Mouse (Mus musculus): ENCODE results near the gene Tmem141. TPM values are rescaled to one million over a fixed set of nuclear protein-coding genes. Genes with fewer than 3 reads are reported as not detected.
A peak's percentile ranks its signal among the peaks of the same experiment; 100 is the strongest.

Tmem141 gene
- polyA plus RNA-seq, 1 experiment from 2014 or later, result 21.9 TPM

- H3K4me1 ChIP-seq (replicated peaks), result peaks cover 55% of the 10 kb centered on the region
- 71% methylated on average over 4 of the region's 4 CpGs for WGBS
These were observed 38.2 kb downstream of the Tmem141 start for GRCm38 (mm10) chr2:25583571-25583970.

DNA sequence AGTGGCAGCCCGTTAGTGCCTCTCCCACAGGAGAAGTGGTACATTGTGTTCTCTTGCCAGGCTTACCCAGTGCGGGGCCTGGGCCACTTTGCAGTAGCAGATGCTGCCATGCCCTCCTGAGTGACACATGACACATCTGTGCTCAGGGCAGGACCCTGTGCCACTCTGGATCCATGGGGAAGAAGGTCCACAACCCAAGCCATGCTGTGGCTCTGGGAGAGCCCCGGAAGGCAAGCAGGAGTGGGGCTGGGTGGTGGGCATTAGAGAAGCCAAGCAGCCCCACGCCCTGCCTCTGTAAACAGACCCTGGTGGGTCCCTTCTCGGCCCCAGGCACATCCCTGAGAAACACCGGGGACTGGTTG is 38.7 kb downstream of the Tmem141 start:
- no peak for ATAC-seq (replicated peaks; ENCODE audit: insufficient number of reproducible peaks, insufficient read depth, low FRiP score, low read depth)
- no peak overlapping the region for H3K4me3 ChIP-seq

More at GRCm38 (mm10) chr2:25583571-25583970, 38.2 kb downstream of the Tmem141 start:
- Histone ChIP-seq H3K9ac (no peak overlapping the region), H3K27ac (no peak overlapping the region), H3K4me3 (no peak overlapping the region), H3K9me3 (replicated peaks) (no peaks in the 10 kb centered on the region), H3K27me3 (peaks cover 29% of the 10 kb centered on the region), H3K36me3 (peaks cover 21% of the 10 kb centered on the region), H3K4me2 (no peak overlapping the region)
- no peak for ATAC-seq (replicated peaks; ENCODE audit: insufficient number of reproducible peaks, insufficient read depth, low FRiP score, low read depth)

DNA sequence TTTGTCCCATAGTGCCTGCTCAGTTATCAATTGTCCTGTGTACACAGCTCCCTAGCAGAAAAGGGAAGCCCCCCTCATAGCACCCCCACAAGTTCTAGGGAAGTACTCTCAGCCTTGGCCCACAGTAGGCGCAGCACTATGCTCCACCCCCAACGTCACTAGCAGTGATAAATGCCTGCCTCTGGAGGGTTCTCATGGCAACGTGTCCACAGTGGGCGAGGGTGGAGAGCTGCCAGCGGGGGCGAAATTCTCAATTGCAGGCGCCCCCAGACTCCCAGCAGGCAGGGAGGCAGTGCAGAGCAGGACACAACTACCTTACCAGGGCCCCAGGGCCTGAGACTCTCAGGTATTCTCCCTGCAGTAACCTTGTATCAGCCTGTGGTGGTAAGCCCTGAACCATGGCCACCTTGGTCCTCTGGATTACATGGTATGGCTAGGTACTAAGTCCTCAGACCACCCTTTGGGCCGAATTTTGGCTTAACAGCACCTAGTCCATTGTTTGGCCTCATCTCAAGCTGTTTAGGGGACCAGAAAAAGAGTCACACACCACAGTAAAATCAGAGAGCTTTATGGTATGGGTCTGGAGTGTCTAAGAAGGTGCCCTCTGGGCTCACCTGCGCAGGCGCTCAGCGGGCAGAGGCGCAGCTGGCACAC is 39.2 kb downstream of the Tmem141 start:
- Histone ChIP-seq H3K9ac (no peak overlapping the region), H3K4me2 (no peak overlapping the region), H3K27me3 (peaks cover 38% of the 10 kb centered on the region), H3K4me1 (replicated peaks) (peaks cover 60% of the 10 kb centered on the region), H3K4me3 (no peak overlapping the region), H3K9me3 (replicated peaks) (no peaks in the 10 kb centered on the region), H3K27ac (no peak overlapping the region), H3K36me3 (peaks cover 21% of the 10 kb centered on the region)
- ATAC-seq (replicated peaks; ENCODE audit: insufficient number of reproducible peaks, insufficient read depth, low FRiP score, low read depth), result no peak
- WGBS, result 47% methylated on average over 12 of the region's 12 CpGs

More for the DNA sequence above, 38.7 kb downstream of the Tmem141 start:
- Histone ChIP-seq H3K27ac (no peak overlapping the region), H3K4me2 (no peak overlapping the region), H3K27me3 (peaks cover 33% of the 10 kb centered on the region), H3K4me1 (replicated peaks) (peaks cover 57% of the 10 kb centered on the region), H3K9ac (no peak overlapping the region), H3K36me3 (peaks cover 21% of the 10 kb centered on the region), H3K9me3 (replicated peaks) (no peaks in the 10 kb centered on the region)
- WGBS, result 82% methylated on average over 6 of the region's 6 CpGs

GRCm38 (mm10) chr2:25581901-25582301 is 39.9 kb downstream of the Tmem141 start:
- H3K4me2 ChIP-seq, result peak overlapping the region; percentile 76
- peaks cover 45% of the 10 kb centered on the region for H3K27me3 ChIP-seq
- ATAC-seq (replicated peaks; ENCODE audit: insufficient number of reproducible peaks, insufficient read depth, low FRiP score, low read depth), result no peak
- no peak overlapping the region for H3K9ac ChIP-seq
- H3K36me3 ChIP-seq, result peaks cover 21% of the 10 kb centered on the region
- peaks cover 60% of the 10 kb centered on the region for H3K4me1 ChIP-seq (replicated peaks)
- no peaks in the 10 kb centered on the region for H3K9me3 ChIP-seq (replicated peaks)
- no peak overlapping the region for H3K27ac ChIP-seq
- WGBS, result 26% methylated on average over 6 of the region's 6 CpGs
- no peak overlapping the region for H3K4me3 ChIP-seq

GRCm38 (mm10) chr2:25581294-25581864 is 40.4 kb downstream of the Tmem141 start, which contains the start of gene Ajm1:
Gene Ajm1, minus strand, starts transcription at chr2:25581757.
- peaks cover 50% of the 10 kb centered on the region for H3K27me3 ChIP-seq
- ATAC-seq (replicated peaks; ENCODE audit: insufficient number of reproducible peaks, insufficient read depth, low FRiP score, low read depth), result peak; percentile 70
- peaks cover 56% of the 10 kb centered on the region for H3K4me1 ChIP-seq (replicated peaks)
- peak within 1 kb of the TSS; percentile 76 for H3K4me2 ChIP-seq
- WGBS, result 5% methylated on average over 19 of the region's 19 CpGs
- H3K4me3 ChIP-seq, result peak within 1 kb of the TSS; percentile 46
- no peaks in the 10 kb centered on the region for H3K9me3 ChIP-seq (replicated peaks)
- H3K27ac ChIP-seq, result no peak within 1 kb of the TSS
- 0 out of 2 replicates have a peak within 1 kb of the TSS, but pooled peaks have one; percentile 34 for H3K9ac ChIP-seq
- H3K36me3 ChIP-seq, result peaks cover 17% of the 10 kb centered on the region

DNA sequence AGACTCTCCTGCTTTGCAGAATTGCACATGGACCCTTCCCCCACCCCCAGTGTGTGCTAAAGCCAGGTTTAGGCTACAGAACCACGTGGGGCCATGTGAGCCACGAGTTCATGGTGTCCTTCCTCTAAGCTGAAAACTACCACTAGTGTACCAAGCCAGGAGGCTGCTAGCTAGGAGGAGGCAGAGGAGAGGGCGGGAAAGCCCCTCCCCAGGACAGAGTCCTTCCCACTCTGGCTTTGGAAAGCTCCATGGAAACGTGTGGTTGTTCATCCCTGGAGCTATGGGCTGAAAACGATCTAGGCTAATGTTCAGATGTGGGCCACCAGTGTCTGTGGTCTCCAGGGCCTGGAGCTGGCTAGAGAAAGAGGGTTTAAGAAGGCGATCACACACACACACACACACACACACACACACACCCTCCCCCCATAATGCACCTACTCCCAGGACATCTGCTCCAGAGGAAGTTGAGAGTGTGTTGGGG is 41.1 kb downstream of the Tmem141 start:
- no peak overlapping the region for H3K27ac ChIP-seq
- H3K9ac ChIP-seq, result no peak overlapping the region
- 40% methylated on average over 6 of the region's 6 CpGs for WGBS
- no peaks in the 10 kb centered on the region for H3K9me3 ChIP-seq (replicated peaks)
- ATAC-seq (replicated peaks; ENCODE audit: insufficient number of reproducible peaks, insufficient read depth, low FRiP score, low read depth), result no peak
- H3K4me2 ChIP-seq, result no peak overlapping the region; the same call in 1 of the 2 replicates
- peaks cover 55% of the 10 kb centered on the region for H3K27me3 ChIP-seq
- H3K4me1 ChIP-seq (replicated peaks), result peaks cover 62% of the 10 kb centered on the region
- H3K4me3 ChIP-seq, result no peak overlapping the region
- peaks cover 17% of the 10 kb centered on the region for H3K36me3 ChIP-seq

DNA sequence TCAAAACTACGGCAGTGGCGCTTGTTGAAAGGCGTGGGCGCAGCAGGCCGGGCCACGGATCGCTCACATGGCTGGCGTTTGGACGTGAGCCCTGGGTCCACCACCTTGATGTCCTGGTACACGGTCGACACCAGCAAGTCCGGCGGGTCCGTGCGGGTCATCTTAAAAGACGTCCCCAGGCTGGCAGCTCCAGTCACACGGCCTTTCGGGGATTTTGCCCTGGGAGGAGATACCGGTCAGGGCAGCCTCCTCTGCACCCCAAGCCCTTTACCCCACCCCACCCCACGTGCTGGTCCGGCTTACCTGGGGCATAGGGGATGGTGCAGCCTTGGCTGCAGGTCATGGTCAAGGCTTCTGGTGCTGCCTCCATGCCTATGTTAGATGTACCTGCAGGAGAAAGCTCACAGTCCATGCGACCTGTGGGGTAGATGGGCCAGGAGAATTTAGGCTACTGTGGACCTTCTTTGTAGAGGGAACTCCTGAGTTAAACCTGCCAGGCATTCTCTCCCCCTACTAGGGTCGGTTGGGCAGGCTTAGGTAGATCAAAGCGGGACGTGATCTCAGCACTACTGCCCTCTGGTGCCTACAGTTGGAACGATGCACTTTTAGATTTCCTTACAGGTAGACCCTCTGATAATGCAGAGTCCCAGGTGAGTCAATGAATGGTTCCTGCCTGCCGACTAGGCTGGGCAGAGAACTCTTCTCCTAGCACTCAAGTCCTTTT is 41.9 kb downstream of the Tmem141 start:
- H3K27ac ChIP-seq, result no peak overlapping the region
- H3K36me3 ChIP-seq, result peaks cover 13% of the 10 kb centered on the region
- H3K4me2 ChIP-seq, result peak overlapping the region; percentile 51
- H3K9me3 ChIP-seq (replicated peaks), result no peaks in the 10 kb centered on the region
- WGBS, result 6% methylated on average over 27 of the region's 27 CpGs
- H3K27me3 ChIP-seq, result peaks cover 55% of the 10 kb centered on the region
- no peak for ATAC-seq (replicated peaks; ENCODE audit: insufficient number of reproducible peaks, insufficient read depth, low FRiP score, low read depth)
- H3K9ac ChIP-seq, result no peak overlapping the region
- peaks cover 66% of the 10 kb centered on the region for H3K4me1 ChIP-seq (replicated peaks)
- peak overlapping the region; percentile 31 for H3K4me3 ChIP-seq

- Histone ChIP-seq H3K4me3 (peak overlapping the region; percentile 31), H3K4me1 (replicated peaks) (peaks cover 68% of the 10 kb centered on the region), H3K4me2 (peak overlapping the region; percentile 52), H3K9ac (no peak overlapping the region), H3K36me3 (peaks cover 5% of the 10 kb centered on the region), H3K27me3 (peaks cover 55% of the 10 kb centered on the region), H3K9me3 (replicated peaks) (no peaks in the 10 kb centered on the region), H3K27ac (no peak overlapping the region)
- WGBS, result 4% methylated on average over 77 of the region's 77 CpGs
- ATAC-seq (replicated peaks; ENCODE audit: insufficient number of reproducible peaks, insufficient read depth, low FRiP score, low read depth), result no peak
These were observed 42.7 kb downstream of the Tmem141 start for GRCm38 (mm10) chr2:25578796-25579736.

- peak overlapping the region; percentile 35 for H3K4me3 ChIP-seq
- ATAC-seq (replicated peaks; ENCODE audit: insufficient number of reproducible peaks, insufficient read depth, low FRiP score, low read depth), result no peak
- H3K27me3 ChIP-seq, result peaks cover 55% of the 10 kb centered on the region
- peak overlapping the region; percentile 26 for H3K9ac ChIP-seq
- no peaks in the 10 kb centered on the region for H3K9me3 ChIP-seq (replicated peaks)
- H3K36me3 ChIP-seq, result no peaks in the 10 kb centered on the region
- H3K4me1 ChIP-seq (replicated peaks), result peaks cover 76% of the 10 kb centered on the region
- peak overlapping the region; percentile 52 for H3K4me2 ChIP-seq
- H3K27ac ChIP-seq, result no peak overlapping the region
- 5% methylated on average over 75 of the region's 75 CpGs for WGBS
These were observed 43.6 kb downstream of the Tmem141 start for GRCm38 (mm10) chr2:25577951-25578795.
